Mouse (Mus musculus) embryonic facial prominence, embryonic 11.5 days (tissue): Measurements from ENCODE around the gene Hoxa4. TPM values are rescaled to one million over a fixed set of nuclear protein-coding genes. Genes with fewer than 3 reads are reported as not detected.

Experiments used
- ATAC-seq: fragments of 200-750 bp; cut with Nextera tagmentation; replicated peaks from 2 replicates; pipeline ENCODE4 v1.8.0; 2017; ENCODE audit warnings: low read depth; ENCODE audit not compliant: insufficient number of reproducible peaks, low FRiP score, low TSS enrichment
- DNase-seq: peaks from one replicate; pipeline ENCODE4 v3.0.0-alpha.2; 2015; ENCODE audit warnings: low spot score
- H3K27ac ChIP-seq: fragments of 300-500 bp; sonication (generic); replicated peaks from 2 replicates; pipeline ENCODE4 v1.5.1; 2014; ENCODE audit warnings: mild to moderate bottlenecking, low read depth, low read length, control low read depth
- H3K27me3 ChIP-seq: fragments of 300-500 bp; sonication (generic); 2 replicates; pipeline ENCODE4 v1.6.1; 2014; ENCODE audit warnings: mild to moderate bottlenecking, low read length, moderate library complexity, mixed read lengths; ENCODE audit not compliant: control insufficient read depth, insufficient read depth
- H3K36me3 ChIP-seq: fragments of 300-500 bp; sonication (generic); replicated peaks from 2 replicates; pipeline ENCODE4 v1.6.1; 2014; ENCODE audit warnings: low read depth, mild to moderate bottlenecking, low read length, moderate library complexity, mixed read lengths; ENCODE audit not compliant: control insufficient read depth, insufficient read depth
- H3K4me1 ChIP-seq: fragments of 300-500 bp; sonication (generic); 2 replicates; pipeline ENCODE4 v1.6.1; 2014; ENCODE audit warnings: low read length, mixed read lengths; ENCODE audit not compliant: control insufficient read depth, insufficient read depth
- H3K4me2 ChIP-seq: fragments of 300-500 bp; sonication (generic); 2 replicates; pipeline ENCODE4 v1.6.1; 2014; ENCODE audit warnings: low read depth, mild to moderate bottlenecking, control low read depth, low read length, moderate library complexity
- H3K4me3 ChIP-seq: fragments of 300-500 bp; sonication (generic); 2 replicates; pipeline ENCODE4 v1.5.1; 2014; ENCODE audit warnings: low read depth, low read length, control low read depth
- H3K9ac ChIP-seq: fragments of 300-500 bp; sonication (generic); replicated peaks from 2 replicates; pipeline ENCODE4 v1.6.1; 2014; ENCODE audit warnings: mild to moderate bottlenecking, control low read depth, low read length
- H3K9me3 ChIP-seq: fragments of 300-500 bp; sonication (generic); replicated peaks from 2 replicates; pipeline ENCODE4 v1.6.1; 2016; ENCODE audit warnings: mild to moderate bottlenecking, low read length, inconsistent platforms, mixed read lengths; ENCODE audit not compliant: control insufficient read depth
- WGBS: fragments of 180-500 bp; shearing (Covaris S2); extraction: QIAGEN DNeasy Blood & Tissue Kit; methylation state at CpG from one replicate; pipeline ENCODE4 v1.1.7; 2014; 5-methylcytosine and 5-hydroxymethylcytosine counted together
- polyA plus RNA-seq: library from polyadenylated mRNA; unstranded; fragments of >200 nt; fragmentation: Nextera tagmentation; extraction: Ambion mirVana; gene quantifications from 2 replicates; pipeline ENCODE4 v1.2.1, GENCODE M21; 2014

Hoxa4 gene
- polyA plus RNA-seq, 1 experiment from 2014 or later = 0.34 TPM

- H3K4me1 ChIP-seq = no peaks in the 10 kb centered on the region; the same call in 1 of the 2 replicates
- no peak within 1 kb of the TSS for H3K27ac ChIP-seq
- no peak within 1 kb of the TSS; the same call in 1 of the 2 replicates for H3K9ac ChIP-seq
These were observed 12.6 kb upstream of the Hoxa4 start, which contains the start of gene Hoxa5 for GRCm38 (mm10) chr6:52204050-52204752. Hoxa5 (minus strand) TSS chr6:52204587.

GRCm38 (mm10) chr6:52203371-52204049 is 12.0 kb upstream of the Hoxa4 start:
- no peaks in the 10 kb centered on the region for H3K36me3 ChIP-seq
- ATAC-seq = no peak
- no peak overlapping the region for H3K27ac ChIP-seq
- no peaks in the 10 kb centered on the region; the same call in 1 of the 2 replicates for H3K4me1 ChIP-seq
- peak overlapping the region; percentile 39 for H3K4me2 ChIP-seq
- no peak for DNase-seq
- no peak overlapping the region; the same call in 1 of the 2 replicates for H3K9ac ChIP-seq
- WGBS = under 1% methylated on average over 43 of the region's 46 CpGs
- peak overlapping the region; percentile 19; the same call in 1 of the 2 replicates for H3K4me3 ChIP-seq
- H3K9me3 ChIP-seq = no peaks in the 10 kb centered on the region
- peaks cover 94% of the 10 kb centered on the region for H3K27me3 ChIP-seq

More at GRCm38 (mm10) chr6:52204050-52204752, 12.6 kb upstream of the Hoxa4 start, which contains the start of gene Hoxa5:
- DNase-seq = peak; percentile 64
- H3K9me3 ChIP-seq = no peaks in the 10 kb centered on the region
- peak within 1 kb of the TSS; percentile 39 for H3K4me2 ChIP-seq
- peak within 1 kb of the TSS; percentile 19; the same call in 1 of the 2 replicates for H3K4me3 ChIP-seq
- WGBS = under 1% methylated on average over 65 of the region's 65 CpGs
- no peak for ATAC-seq
- peaks cover 95% of the 10 kb centered on the region for H3K27me3 ChIP-seq
- no peaks in the 10 kb centered on the region for H3K36me3 ChIP-seq

- Histone ChIP-seq H3K36me3 (no peaks in the 10 kb centered on the region), H3K4me1 (no peaks in the 10 kb centered on the region; the same call in 1 of the 2 replicates), H3K9me3 (no peaks in the 10 kb centered on the region), H3K27ac (no peak overlapping the region), H3K4me3 (peak overlapping the region; percentile 19; the same call in 1 of the 2 replicates), H3K9ac (no peak overlapping the region), H3K27me3 (peaks cover 95% of the 10 kb centered on the region), H3K4me2 (no peak overlapping the region)
- WGBS = under 1% methylated on average over 10 of the region's 10 CpGs
- ATAC-seq = no peak
- DNase-seq = no peak
These were observed 11.5 kb upstream of the Hoxa4 start for GRCm38 (mm10) chr6:52203121-52203370.

- Histone ChIP-seq H3K4me3 (peak overlapping the region; percentile 15; the same call in 1 of the 2 replicates), H3K4me2 (no peak overlapping the region), H3K27ac (no peak overlapping the region), H3K4me1 (no peaks in the 10 kb centered on the region; the same call in 1 of the 2 replicates), H3K36me3 (no peaks in the 10 kb centered on the region), H3K9ac (no peak overlapping the region), H3K9me3 (no peaks in the 10 kb centered on the region), H3K27me3 (peaks cover 94% of the 10 kb centered on the region)
- 2% methylated on average over 22 of the region's 22 CpGs for WGBS
- no peak for DNase-seq
- no peak for ATAC-seq
These were observed 11.0 kb upstream of the Hoxa4 start for GRCm38 (mm10) chr6:52202362-52203120.

- Histone ChIP-seq H3K27ac (no peak overlapping the region), H3K9ac (no peak overlapping the region), H3K4me2 (no peak overlapping the region; the same call in 1 of the 2 replicates), H3K4me3 (no peak overlapping the region), H3K4me1 (no peaks in the 10 kb centered on the region; the same call in 1 of the 2 replicates), H3K27me3 (peaks cover 93% of the 10 kb centered on the region), H3K9me3 (no peaks in the 10 kb centered on the region), H3K36me3 (no peaks in the 10 kb centered on the region)
- no peak for DNase-seq
- WGBS = 5% methylated on average over 1 of the region's 1 CpGs
- no peak for ATAC-seq
These were observed 9.7 kb upstream of the Hoxa4 start for GRCm38 (mm10) chr6:52201269-52201668.

- Histone ChIP-seq H3K36me3 (no peaks in the 10 kb centered on the region), H3K4me2 (no peak overlapping the region), H3K27me3 (peaks cover 93% of the 10 kb centered on the region), H3K9ac (no peak overlapping the region), H3K9me3 (no peaks in the 10 kb centered on the region), H3K4me1 (no peaks in the 10 kb centered on the region; the same call in 1 of the 2 replicates), H3K4me3 (no peak overlapping the region), H3K27ac (no peak overlapping the region)
- WGBS = 5% methylated on average over 10 of the region's 10 CpGs
- DNase-seq (no peak), ATAC-seq (no peak)
These were observed 9.2 kb upstream of the Hoxa4 start for GRCm38 (mm10) chr6:52200751-52201250.

- H3K27me3 ChIP-seq = peaks cover 91% of the 10 kb centered on the region
- no peak overlapping the region for H3K27ac ChIP-seq
- DNase-seq (no peak), ATAC-seq (no peak)
- no peaks in the 10 kb centered on the region; the same call in 1 of the 2 replicates for H3K4me1 ChIP-seq
- H3K4me2 ChIP-seq = no peak overlapping the region
- no peaks in the 10 kb centered on the region for H3K36me3 ChIP-seq
- no peak overlapping the region for H3K9ac ChIP-seq
- no peak overlapping the region for H3K4me3 ChIP-seq
- no peaks in the 10 kb centered on the region for H3K9me3 ChIP-seq
- 1% methylated on average over 30 of the region's 30 CpGs for WGBS
These were observed 8.7 kb upstream of the Hoxa4 start for GRCm38 (mm10) chr6:52200073-52200750.
